Comparison of ENCODE assay signal across 8 mouse cellular contexts in genomic region chr5:137652474-137652873, GRCm38 (mm10). TPM values are rescaled to one million over a fixed set of nuclear protein-coding genes. Genes with fewer than 3 reads are reported as not detected.
DNase-seq lines count a peak whose midpoint lies in the region; ATAC-seq lines count a peak whose summit lies in the region.

No protein-coding gene starts in this region.

- DNase-seq in left cerebral cortex, adult 18-20 months (ENCODE audit: low spot score in 2 of 2): peak; percentile 59 to 72
- DNase-seq in left cerebral cortex, adult 8-10 months (ENCODE audit: low spot score in 2 of 2): no peak
- peak; percentile 91 for DNase-seq in MN1 (ENCODE audit: low spot score)
- peak; percentile 83 for DNase-seq in cerebellum, adult 9-11 months
- peak; percentile 69 for DNase-seq in gastrocnemius, postnatal 10 days
- peak; percentile 84 for DNase-seq in kidney, postnatal 14 days
- peak; percentile 41 for DNase-seq in telencephalon, adult 2 months (ENCODE audit: low read depth, low spot score)

- peak; percentile 68 for ATAC-seq in megakaryocyte, adult 5-6 weeks (ENCODE audit: poor library complexity, severe bottlenecking)

RNA-seq across cellular contexts. Expression of gene Irs3, which starts 7.0 kb away (rescaled TPM):
- under 1 TPM; 0.44 to 0.87 TPM for total RNA-seq in left cerebral cortex, adult 18-20 months (2021)
- under 1 TPM in 2 of 4 experiments, not detected in 2; 0.18 to 0.26 TPM for total RNA-seq in left cerebral cortex, adult 8-10 months (2022)
- under 1 TPM; 0.42 to 0.61 TPM for total RNA-seq in gastrocnemius, postnatal 10 days (2021)
- total RNA-seq in megakaryocyte, adult 5-6 weeks (2015): not detected in 2 replicates
- total RNA-seq in megakaryocyte, adult 5-6 weeks (2017): not detected in 2 replicates

RNA-seq across cellular contexts. Expression of gene Sap25, which starts 11.3 kb away (rescaled TPM):
- total RNA-seq in left cerebral cortex, adult 18-20 months (2021): 10 to 100 TPM in 1 of 2 experiments, 1 to 10 TPM in 1; 6.9 to 10.6 TPM
- total RNA-seq in left cerebral cortex, adult 8-10 months (2022): 1 to 10 TPM in 3 of 4 experiments, under 1 TPM in 1; 0.91 to 5.9 (median 3.5) TPM
- total RNA-seq in gastrocnemius, postnatal 10 days (2021): 1 to 10 TPM; 2.1 to 4.0 TPM
- 59.9 and 97.5 TPM in 2 replicates for total RNA-seq in megakaryocyte, adult 5-6 weeks (2015)
- 27.8 and 35.6 TPM in 2 replicates for total RNA-seq in megakaryocyte, adult 5-6 weeks (2017)

RNA-seq across cellular contexts. Expression of gene Gm20605, which starts 23.5 kb away (rescaled TPM):
- 10 to 100 TPM in 1 of 2 experiments, 1 to 10 TPM in 1; 9.7 to 10.1 TPM for total RNA-seq in left cerebral cortex, adult 18-20 months (2021)
- total RNA-seq in left cerebral cortex, adult 8-10 months (2022): 10 to 100 TPM in 1 of 4 experiments, 1 to 10 TPM in 3; 5.6 to 11.5 (median 8.8) TPM
- total RNA-seq in gastrocnemius, postnatal 10 days (2021): 1 to 10 TPM; 4.1 to 7.7 TPM
- total RNA-seq in megakaryocyte, adult 5-6 weeks (2015): 8.1 and 10.2 TPM in 2 replicates
- 5.7 and 18.8 TPM in 2 replicates for total RNA-seq in megakaryocyte, adult 5-6 weeks (2017)

RNA-seq across cellular contexts. Expression of gene Lrch4, which starts 23.6 kb away (rescaled TPM):
- 10 to 100 TPM; 13.8 to 14.3 TPM for total RNA-seq in left cerebral cortex, adult 18-20 months (2021)
- total RNA-seq in left cerebral cortex, adult 8-10 months (2022): 10 to 100 TPM in 3 of 4 experiments, 1 to 10 TPM in 1; 9.5 to 18.0 (median 16.0) TPM
- 10 to 100 TPM; 15.9 to 17.7 TPM for total RNA-seq in gastrocnemius, postnatal 10 days (2021)
- total RNA-seq in megakaryocyte, adult 5-6 weeks (2015): 76.5 and 93.0 TPM in 2 replicates
- 57.1 and 66.7 TPM in 2 replicates for total RNA-seq in megakaryocyte, adult 5-6 weeks (2017)

RNA-seq across cellular contexts. Expression of gene Fbxo24, which starts 23.7 kb away (rescaled TPM):
- under 1 TPM; 0.21 to 0.45 TPM for total RNA-seq in left cerebral cortex, adult 18-20 months (2021)
- total RNA-seq in left cerebral cortex, adult 8-10 months (2022): under 1 TPM; 0.16 to 0.28 (median 0.20) TPM
- under 1 TPM; 0.33 to 0.70 TPM for total RNA-seq in gastrocnemius, postnatal 10 days (2021)
- total RNA-seq in megakaryocyte, adult 5-6 weeks (2015): 0.18 TPM in 1 of 2 replicates, not detected in the other
- 0.37 TPM in 1 of 2 replicates, not detected in the other for total RNA-seq in megakaryocyte, adult 5-6 weeks (2017)

Comparison
In these comparisons a context has a peak if more than half of its experiments do, and no peak if none do; other contexts are left out.
1. DNase-seq: peak in left cerebral cortex, adult 18-20 months (2 of 2), MN1 (single experiment), cerebellum, adult 9-11 months (single experiment), gastrocnemius, postnatal 10 days (single experiment), kidney, postnatal 14 days (single experiment) and telencephalon, adult 2 months (single experiment); none in left cerebral cortex, adult 8-10 months (0 of 2).